Mouse (Mus musculus): ENCODE data around the gene Dhtkd1.

DNA sequence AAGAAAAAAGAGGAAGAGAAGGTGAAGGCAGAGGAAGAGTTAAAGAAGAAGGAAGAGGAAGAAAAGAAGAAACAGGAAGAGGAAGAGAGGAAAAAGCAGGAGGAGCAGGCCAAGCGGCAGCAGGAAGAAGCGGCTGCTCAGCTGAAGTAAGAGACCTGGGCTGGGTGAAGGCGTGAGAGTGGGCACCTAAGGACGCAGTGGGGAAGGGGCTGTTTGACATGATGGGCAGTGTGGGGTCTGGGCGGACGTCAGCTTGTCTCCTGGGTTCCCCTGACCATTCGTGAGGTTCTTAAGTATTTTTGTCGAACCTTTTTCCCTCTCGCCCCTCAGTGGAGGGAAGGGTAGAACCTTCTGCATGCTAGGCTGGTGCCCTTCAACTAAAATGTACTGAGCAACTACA lies 15.1 kb upstream of the Dhtkd1 start:
- TF ChIP-seq CTCF (IDR thresholded peaks at IDR 0.05; ENCODE audit: borderline replicate concordance, extremely low read depth, insufficient read depth, insufficient read length) (no peak), POLR2A (IDR thresholded peaks at IDR 0.05; ENCODE audit: borderline replicate concordance, extremely low read depth, insufficient read depth, insufficient read length, poor library complexity, severe bottlenecking) (no peak)
